Mouse (Mus musculus) CH12.LX (cell line): ENCODE results near the gene Myh2. TPM values are rescaled to one million over a fixed set of nuclear protein-coding genes. Genes with fewer than 3 reads are reported as not detected.

Experiments
- DNase-seq: peaks from one replicate; pipeline ENCODE4 v3.0.0-alpha.2; 2013; ENCODE audit errors: extremely low read depth
- H3K27ac ChIP-seq: 2 replicates; pipeline ENCODE4 v1.5.1; 2012; ENCODE audit warnings: low read depth, mild to moderate bottlenecking, control low read depth, moderate library complexity; ENCODE audit not compliant: insufficient read depth
- H3K27me3 ChIP-seq: replicated peaks from 2 replicates; pipeline ENCODE3; 2012; ENCODE audit warnings: inconsistent platforms
- H3K36me3 ChIP-seq, 2 experiments: replicated peaks in 1 of 2; 2 replicates each; pipeline versions ENCODE3 to v1.6.1; 2012; ENCODE audit warnings: inconsistent platforms in 1 of 2, low read length in 1 of 2, mild to moderate bottlenecking in 1 of 2, mixed read lengths in 1 of 2, moderate library complexity in 1 of 2; ENCODE audit not compliant: control insufficient read depth in 1 of 2, insufficient read depth in 1 of 2
- H3K4me1 ChIP-seq, 2 experiments: 2 replicates each; pipeline ENCODE4 v1.6.1; 2012; ENCODE audit warnings: inconsistent platforms in 1 of 2, moderate library complexity in 1 of 2; ENCODE audit not compliant: insufficient read depth in 2 of 2, control insufficient read depth in 1 of 2
- H3K4me2 ChIP-seq: 2 replicates; pipeline ENCODE4 v1.6.1; 2012; ENCODE audit warnings: low read depth, mild to moderate bottlenecking, control low read depth; ENCODE audit not compliant: poor library complexity, insufficient read depth, severe bottlenecking
- H3K4me3 ChIP-seq, 3 experiments: fragments of 150-350 bp in 1 of 3; sonication (generic) in 1 of 3; replicated peaks in 1 of 3; 2 replicates each; pipeline versions ENCODE3 to v1.5.1; 2011 to 2012; ENCODE audit warnings: low read depth in 2 of 3, low read length in 2 of 3, mild to moderate bottlenecking in 2 of 3, moderate library complexity in 2 of 3, control low read depth in 1 of 3, improper control_type of control experiment in 1 of 3, inconsistent platforms in 1 of 3, mixed read lengths in 1 of 3; ENCODE audit not compliant: poor library complexity in 1 of 3
- H3K79me2 ChIP-seq: replicated peaks from 2 replicates; pipeline ENCODE4 v1.6.1; 2012; ENCODE audit warnings: mild to moderate bottlenecking, moderate library complexity; ENCODE audit not compliant: control insufficient read depth, poor library complexity, insufficient read depth, severe bottlenecking; ENCODE audit errors: extremely low read depth
- H3K9ac ChIP-seq: 2 replicates; pipeline ENCODE4 v1.6.1; 2012; ENCODE audit warnings: low read depth, mild to moderate bottlenecking, control low read depth, moderate library complexity; ENCODE audit not compliant: insufficient read depth
- H3K9me3 ChIP-seq: replicated peaks from 2 replicates; pipeline ENCODE3; 2012; ENCODE audit warnings: low read length, inconsistent platforms, mixed read lengths
- BHLHE40 ChIP-seq: IDR thresholded peaks from 2 replicates; pipeline ENCODE4 v1.6.1; 2011; ENCODE audit warnings: mild to moderate bottlenecking, low read depth, low read length, improper control_type of control experiment
- CTCF ChIP-seq, 2 experiments: IDR thresholded peaks in 1 of 2; conservative IDR thresholded peaks in 1 of 2; 2 replicates each; pipeline ENCODE4 v1.5.1; 2011 to 2012; ENCODE audit warnings: low read depth in 2 of 2, low read length in 2 of 2, improper control_type of control experiment in 1 of 2, inconsistent platforms in 1 of 2, mild to moderate bottlenecking in 1 of 2, moderate library complexity in 1 of 2
- EP300 ChIP-seq: IDR thresholded peaks from 2 replicates; pipeline ENCODE4 v1.6.1; 2011; ENCODE audit warnings: low read length, improper control_type of control experiment
- GABPA ChIP-seq: IDR thresholded peaks from 2 replicates; pipeline ENCODE4 v1.6.1; 2012; ENCODE audit warnings: low read depth, low read length, improper control_type of control experiment, inconsistent platforms; ENCODE audit not compliant: insufficient replicate concordance
- HCFC1 ChIP-seq: IDR thresholded peaks from 2 replicates; pipeline ENCODE4 v1.6.1; 2012; ENCODE audit warnings: low read depth, mild to moderate bottlenecking, inconsistent platforms, low read length, improper control_type of control experiment
- JUN ChIP-seq: IDR thresholded peaks from 2 replicates; pipeline ENCODE4 v1.6.1; 2011; ENCODE audit warnings: low read depth, mild to moderate bottlenecking, low read length, improper control_type of control experiment, moderate library complexity; ENCODE audit not compliant: insufficient read depth
- JUND ChIP-seq: conservative IDR thresholded peaks from 2 replicates; pipeline ENCODE4 v1.6.1; 2011; ENCODE audit warnings: low read depth, low read length, improper control_type of control experiment
- MAFK ChIP-seq: IDR thresholded peaks from 2 replicates; pipeline ENCODE4 v1.6.1; 2011; ENCODE audit warnings: low read length, improper control_type of control experiment; ENCODE audit not compliant: insufficient replicate concordance
- MAX ChIP-seq: IDR thresholded peaks from 2 replicates; pipeline ENCODE4 v1.6.1; 2011; ENCODE audit warnings: low read length, improper control_type of control experiment
- MYC ChIP-seq: IDR thresholded peaks from 2 replicates; pipeline ENCODE4 v1.6.1; 2011; ENCODE audit warnings: low read depth, mild to moderate bottlenecking, improper control_type of control experiment, low read length
- PAX5 ChIP-seq: IDR thresholded peaks from 2 replicates; pipeline ENCODE4 v1.6.1; 2012; ENCODE audit warnings: low read length, inconsistent platforms, mixed read lengths
- RAD21 ChIP-seq: IDR thresholded peaks from 2 replicates; pipeline ENCODE4 v1.6.1; 2011; ENCODE audit warnings: low read depth, mild to moderate bottlenecking, low read length, improper control_type of control experiment, moderate library complexity
- RCOR1 ChIP-seq: conservative IDR thresholded peaks from 2 replicates; pipeline ENCODE4 v1.6.1; 2012; ENCODE audit warnings: low read depth, mild to moderate bottlenecking, inconsistent platforms, low read length, improper control_type of control experiment
- SIN3A ChIP-seq: IDR thresholded peaks from 2 replicates; pipeline ENCODE4 v1.6.1; 2012; ENCODE audit warnings: low read length, improper control_type of control experiment, inconsistent platforms
- SMC3 ChIP-seq: IDR thresholded peaks from 2 replicates; pipeline ENCODE4 v1.6.1; 2011; ENCODE audit warnings: low read depth, low read length, improper control_type of control experiment
- USF1 ChIP-seq: IDR thresholded peaks from 2 replicates; pipeline ENCODE4 v1.6.1; 2014; ENCODE audit warnings: low read depth, mild to moderate bottlenecking, inconsistent platforms, low read length, improper control_type of control experiment
- ZC3H11A ChIP-seq: IDR thresholded peaks from 2 replicates; pipeline ENCODE4 v1.6.1; 2012; ENCODE audit warnings: low read depth, mild to moderate bottlenecking, inconsistent platforms, low read length, improper control_type of control experiment
- ZKSCAN1 ChIP-seq: IDR thresholded peaks from 2 replicates; pipeline ENCODE4 v1.6.1; 2012; ENCODE audit warnings: low read depth, inconsistent platforms, low read length, improper control_type of control experiment, borderline replicate concordance
- ZMIZ1 ChIP-seq: IDR thresholded peaks from 2 replicates; pipeline ENCODE4 v1.6.1; 2012; ENCODE audit warnings: low read depth, mild to moderate bottlenecking, inconsistent platforms, low read length, improper control_type of control experiment
- dilution Hi-C: fragments of 300-500 bp; cut with MboI; formaldehyde crosslinking; loops from 2 replicates; pipeline ENCODE4 v1.14.3; 2020; ENCODE audit warnings: low sequenced_read_pairs; ENCODE audit not compliant: extremely low pct_unique_long_range_greater_than_20kb, extremely low pct_ligation_motif_present
- in situ Hi-C: fragments of 300-500 bp; cut with MboI; formaldehyde crosslinking; loops from 3 replicates; pipeline ENCODE4 v1.14.3; 2019; ENCODE audit warnings: low sequenced_read_pairs, low pct_ligation_motif_present, low pct_unique_long_range_greater_than_20kb, mixed read lengths
- polyA plus RNA-seq: library from polyadenylated mRNA; unstranded; fragments of >175 nt; gene quantifications from 2 replicates; pipeline ENCODE4 v1.2.1, GENCODE M21; 2012; ENCODE audit warnings: low read depth; ENCODE audit not compliant: insufficient read length
- total RNA-seq, 2 experiments: library from RNA; depleted of rRNA; stranded (reverse); fragments of 300-350 nt in 1 of 2; fragments of >200 nt in 1 of 2; gene quantifications; 2 replicates each; pipeline ENCODE4 v1.2.3; 2012 to 2014

Myh2 gene
- total and polyA plus RNA-seq, 3 experiments: 0.04 to 0.08 TPM; not detected in 1

DNA sequence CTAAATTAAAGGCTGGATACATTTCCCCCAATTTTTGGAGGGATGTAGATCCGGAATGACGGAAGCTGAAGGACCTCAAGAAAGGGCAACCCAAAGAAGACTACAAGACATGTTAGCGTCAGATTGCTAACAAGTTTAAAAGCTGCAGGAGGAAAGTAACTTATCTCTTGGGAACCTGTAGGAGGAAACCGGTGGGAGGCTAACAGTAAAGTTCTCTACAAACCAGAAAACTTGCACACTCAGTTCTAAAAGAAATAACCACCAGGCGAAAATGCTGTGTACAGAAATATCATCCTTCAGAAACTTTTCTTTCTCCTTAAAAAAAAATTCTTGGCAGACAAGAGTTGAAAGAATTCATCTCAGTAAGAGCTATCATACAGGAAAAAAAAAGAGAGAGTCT lies 58.3 kb downstream of the Myh2 start:
- no peak overlapping the region for H3K9ac ChIP-seq
- DNase-seq: no peak
- TF ChIP-seq JUN: no peak
- no peak for TF ChIP-seq MAFK
- no peak for TF ChIP-seq RCOR1
- TF ChIP-seq PAX5: no peak
- TF ChIP-seq ZMIZ1: no peak
- no peaks in the 10 kb centered on the region for H3K27me3 ChIP-seq
- H3K4me1 ChIP-seq: peaks cover 4 to 21% of the 10 kb centered on the region in 2 experiments; a peak in 3 of 4 replicates
- dilution Hi-C loops: no loop called here
- no peak overlapping the region for H3K4me2 ChIP-seq
- in situ Hi-C loops: loop anchor here (10.0 kb wide), 1 partner anchor 64 kb away; no protein-coding TSS in a partner anchor
- H3K36me3 ChIP-seq: no peaks in the 10 kb centered on the region
- peaks cover 5% of the 10 kb centered on the region for H3K9me3 ChIP-seq
- H3K27ac ChIP-seq: no peak overlapping the region
- no peak overlapping the region for H3K4me3 ChIP-seq
- H3K79me2 ChIP-seq: no peaks in the 10 kb centered on the region

DNA sequence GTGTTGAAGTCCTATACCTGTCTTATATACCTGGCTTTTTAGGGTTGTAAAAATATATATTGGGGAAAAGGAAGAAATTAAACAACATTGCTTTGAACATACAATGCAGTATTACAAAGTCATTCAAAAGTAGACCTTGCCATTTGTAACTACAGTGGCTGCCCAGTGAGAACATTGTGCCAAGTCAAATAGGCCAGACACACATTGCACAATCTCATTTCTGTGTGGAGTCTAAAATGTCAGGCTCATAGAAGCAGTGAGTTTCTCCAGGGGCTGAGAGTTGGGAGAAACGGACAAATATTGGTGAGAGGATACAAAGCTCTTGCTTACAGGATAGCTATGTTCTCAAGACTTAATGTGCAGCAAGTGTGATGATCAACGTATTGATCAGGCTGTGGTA lies 59.1 kb downstream of the Myh2 start:
- Histone ChIP-seq H3K4me1 (peaks cover 4 to 21% of the 10 kb centered on the region in 2 experiments; a peak in 3 of 4 replicates), H3K27ac (no peak overlapping the region), H3K9me3 (peaks cover 5% of the 10 kb centered on the region), H3K36me3 (no peaks in the 10 kb centered on the region), H3K4me2 (no peak overlapping the region), H3K4me3 (no peak overlapping the region), H3K27me3 (no peaks in the 10 kb centered on the region), H3K9ac (no peak overlapping the region), H3K79me2 (no peaks in the 10 kb centered on the region)
- dilution Hi-C loops (no loop called here), in situ Hi-C loops (loop anchor here (5.0 to 10.0 kb wide), 2 partner anchors 65 to 118 kb away; no protein-coding TSS in a partner anchor)
- no peak for TF ChIP-seq MAFK
- no peak for DNase-seq

DNA sequence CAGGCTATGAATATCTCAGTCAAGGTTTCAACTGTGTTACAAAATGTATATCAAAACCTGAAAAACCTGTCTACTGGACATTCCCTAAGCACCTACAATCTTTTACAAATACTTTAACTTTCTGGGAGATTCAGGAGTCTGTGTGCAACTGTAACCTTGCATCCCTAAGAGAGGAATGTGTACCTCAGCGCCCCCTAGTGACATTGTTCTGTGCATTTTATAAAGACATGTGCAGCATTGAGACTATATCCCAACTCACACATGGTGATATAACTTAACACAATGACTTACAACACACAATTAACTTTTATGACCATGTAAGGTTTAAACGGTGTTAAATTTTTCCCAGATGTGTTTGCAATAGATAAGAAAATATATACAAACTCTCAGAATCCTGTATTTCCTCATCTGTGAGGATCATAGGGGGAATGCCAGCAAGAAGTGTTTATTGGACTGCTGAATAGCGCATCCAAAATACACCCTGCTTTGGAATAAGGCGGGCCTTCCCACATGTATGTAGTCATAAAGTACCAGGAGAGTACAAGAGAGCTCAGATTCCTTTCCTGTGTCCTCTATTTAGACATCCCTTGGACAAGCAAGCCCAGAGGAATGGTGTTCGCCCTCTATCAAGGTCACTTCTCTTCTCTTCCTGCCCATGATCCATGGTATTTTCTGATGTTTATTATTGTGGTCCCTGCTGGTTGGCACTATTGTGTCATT lies 65.0 kb downstream of the Myh2 start:
- TF ChIP-seq ZC3H11A: peak; percentile 82
- TF ChIP-seq MAX: peak; percentile 61; the same call in 1 of the 2 replicates
- TF ChIP-seq SMC3: peak; percentile 98
- TF ChIP-seq MYC: peak; percentile 92
- TF ChIP-seq USF1: no peak
- no peak for TF ChIP-seq HCFC1
- peak; percentile 63 to 95 for TF ChIP-seq CTCF (conservative IDR thresholded peaks at IDR 0.05 in 1 of 2, IDR thresholded peaks at IDR 0.05 in 1 of 2; ENCODE audit: low read depth in 2 of 2, low read length in 2 of 2)
- TF ChIP-seq SIN3A: no peak
- TF ChIP-seq BHLHE40: 0 out of 2 replicates have a peak, but pooled peaks have one; percentile 23
- 0 out of 2 replicates have a peak, but pooled peaks have one; percentile 17 for TF ChIP-seq JUND
- no peak for TF ChIP-seq ZKSCAN1
- no peak for TF ChIP-seq GABPA
- peak; percentile 89 for TF ChIP-seq RAD21
- peak; percentile 11; the same call in 1 of the 2 replicates for TF ChIP-seq EP300
- no peaks in the 10 kb centered on the region for H3K27me3 ChIP-seq
- H3K36me3 ChIP-seq: no peaks in the 10 kb centered on the region
- no peaks in the 10 kb centered on the region for H3K79me2 ChIP-seq
- H3K4me3 ChIP-seq: no peak overlapping the region
- H3K4me2 ChIP-seq: no peak overlapping the region
- no peak overlapping the region for H3K27ac ChIP-seq
- in situ Hi-C loops (no loop called here), dilution Hi-C loops (no loop called here)
- no peak overlapping the region for H3K9ac ChIP-seq
- peaks cover 4 to 11% of the 10 kb centered on the region in 2 experiments; a peak in 3 of 4 replicates for H3K4me1 ChIP-seq
- peak; percentile 83 for DNase-seq
- peaks cover 5% of the 10 kb centered on the region for H3K9me3 ChIP-seq
